Mouse (Mus musculus) lung, embryonic 15.5 days (tissue): Measurements from ENCODE around the gene Cd1d1. TPM values are rescaled to one million over a fixed set of nuclear protein-coding genes. Genes with fewer than 3 reads are reported as not detected.
"Not testable (repeated sequence)": the region's sequence is repeated elsewhere in the genome, so short reads cannot be mapped to it uniquely, and the experiment has no call there.

ENCODE experiments used
- ATAC-seq: fragments of 200-750 bp; cut with Nextera tagmentation; 2 replicates; pipeline ENCODE4 v1.8.0; 2017; ENCODE audit warnings: moderate number of reproducible peaks, borderline replicate concordance; ENCODE audit not compliant: low FRiP score, low TSS enrichment; ENCODE audit errors: extremely low read depth
- H3K27ac ChIP-seq: fragments of 300-500 bp; sonication (generic); 2 replicates; pipeline ENCODE4 v1.5.1; 2015; ENCODE audit warnings: moderate library complexity, mild to moderate bottlenecking, inconsistent platforms
- H3K27me3 ChIP-seq: fragments of 300-500 bp; sonication (generic); 2 replicates; pipeline ENCODE4 v1.6.1; 2015; ENCODE audit warnings: inconsistent platforms
- H3K36me3 ChIP-seq: fragments of 300-500 bp; sonication (generic); 2 replicates; pipeline ENCODE4 v1.6.1; 2015; ENCODE audit warnings: inconsistent platforms
- H3K4me1 ChIP-seq: fragments of 300-500 bp; sonication (generic); 2 replicates; pipeline ENCODE4 v1.6.1; 2015; ENCODE audit warnings: inconsistent platforms
- H3K4me2 ChIP-seq: fragments of 300-500 bp; sonication (generic); 2 replicates; pipeline ENCODE4 v1.6.1; 2015; ENCODE audit warnings: inconsistent platforms, mild to moderate bottlenecking, moderate library complexity
- H3K4me3 ChIP-seq: fragments of 300-500 bp; sonication (generic); 2 replicates; pipeline ENCODE4 v1.5.1; 2015; ENCODE audit warnings: mild to moderate bottlenecking, inconsistent platforms
- H3K9ac ChIP-seq: fragments of 300-500 bp; sonication (generic); 2 replicates; pipeline ENCODE4 v1.6.1; 2015; ENCODE audit warnings: inconsistent platforms
- H3K9me3 ChIP-seq: fragments of 300-500 bp; sonication (generic); 2 replicates; pipeline ENCODE4 v1.6.1; 2016; ENCODE audit warnings: inconsistent platforms
- WGBS: fragments of 180-500 bp; shearing (Covaris S2); methylation state at CpG from one replicate; pipeline ENCODE4 v1.1.7; 2015; 5-methylcytosine and 5-hydroxymethylcytosine counted together
- polyA plus RNA-seq: library from polyadenylated mRNA; unstranded; fragments of >200 nt; fragmentation: Nextera tagmentation; extraction: Ambion mirVana; gene quantifications from 2 replicates; pipeline ENCODE4 v1.2.1, GENCODE M21; 2015

Cd1d1 gene
- polyA plus RNA-seq, 1 experiment from 2014 or later: 40.8 TPM

DNA sequence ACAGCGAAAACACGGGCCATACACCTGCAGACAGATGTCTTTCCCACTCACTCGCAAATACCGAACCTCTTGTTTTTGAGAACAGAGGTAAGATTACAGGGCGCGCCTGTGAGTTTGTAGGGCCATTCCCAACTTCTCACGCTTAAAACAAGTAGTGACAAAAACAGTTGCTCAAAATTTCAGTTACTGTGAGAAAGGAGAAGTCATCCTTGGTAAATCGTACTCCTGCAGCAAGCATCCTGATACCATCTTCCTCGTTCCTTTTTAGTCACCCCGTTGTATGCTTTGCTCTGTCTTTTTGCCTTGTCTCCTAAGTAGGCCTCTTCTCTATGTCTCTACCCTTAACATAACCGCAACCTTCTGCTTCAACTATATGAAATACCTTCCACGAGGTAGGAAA lies 810 bp upstream of the Cd1d1 start:
- WGBS: 87% methylated on average over 12 of the region's 12 CpGs
- Histone ChIP-seq H3K9me3 (no peaks in the 10 kb centered on the region), H3K27me3 (no peaks in the 10 kb centered on the region), H3K27ac (no peak overlapping the region), H3K36me3 (no peaks in the 10 kb centered on the region), H3K4me2 (peak overlapping the region; percentile 72), H3K4me1 (0 out of 2 replicates have a peak, but pooled peaks cover 10% of the 10 kb centered on the region), H3K9ac (no peak overlapping the region), H3K4me3 (peak overlapping the region; percentile 69; the same call in 1 of the 2 replicates)
- ATAC-seq: no peak

DNA sequence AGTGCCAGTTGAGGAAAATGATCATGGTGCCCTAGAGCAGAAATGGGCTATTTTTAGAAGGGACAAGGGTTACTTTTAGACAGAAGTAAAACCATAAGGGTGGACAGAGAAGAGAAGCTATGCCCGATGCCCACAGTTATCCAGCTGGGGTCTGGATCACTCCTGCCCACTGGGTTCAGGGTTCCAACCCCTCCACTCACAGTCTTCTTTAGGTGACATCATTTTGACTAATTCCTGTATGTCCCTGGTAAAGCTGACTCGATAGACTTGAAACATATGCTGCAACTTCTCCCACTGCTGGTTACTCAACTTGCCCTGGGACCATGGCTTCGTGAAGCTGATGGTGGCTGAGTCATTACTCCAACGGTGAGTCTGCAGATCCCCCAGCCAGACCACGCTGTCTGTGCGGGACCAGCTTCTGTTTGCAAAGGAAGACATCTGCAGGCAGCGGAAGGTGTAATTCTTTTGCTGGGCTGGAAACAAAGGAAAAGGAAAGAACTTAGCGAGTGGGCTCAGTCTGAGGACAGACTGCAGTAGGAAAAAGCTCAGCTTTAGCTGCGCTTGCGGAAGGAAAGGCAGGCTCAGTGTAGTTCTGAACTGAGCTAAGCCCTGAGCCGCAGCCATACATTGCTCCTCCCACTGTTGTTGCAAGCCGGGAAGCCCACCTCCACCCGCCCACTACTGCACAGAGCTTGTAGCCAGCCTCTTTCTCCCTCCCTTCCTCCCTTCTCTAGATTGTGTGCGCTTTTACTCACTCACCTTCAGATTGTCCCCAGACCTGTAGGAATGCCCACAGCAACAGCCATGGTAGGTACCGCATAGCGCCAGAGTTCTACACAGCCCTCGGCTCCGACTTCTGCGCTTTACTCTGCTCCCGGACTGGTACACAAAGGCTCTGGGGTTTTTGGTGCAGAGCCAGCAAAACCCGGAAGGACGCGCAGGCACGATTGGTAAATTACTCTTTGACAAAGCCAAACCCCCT lies 517 bp downstream of the Cd1d1 start:
- H3K4me3 ChIP-seq: peak overlapping the region; percentile 69
- H3K36me3 ChIP-seq, H3K27me3 ChIP-seq, H3K9me3 ChIP-seq: not testable (repeated sequence)
- H3K4me2 ChIP-seq: peak overlapping the region; percentile 72
- 5% methylated on average over 24 of the region's 24 CpGs for WGBS
- H3K27ac ChIP-seq: peak overlapping the region; percentile 94
- peak overlapping the region; percentile 66 for H3K9ac ChIP-seq
- ATAC-seq: peak; percentile 97
- H3K4me1 ChIP-seq: 0 out of 2 replicates have a peak, but pooled peaks cover 10% of the 10 kb centered on the region

DNA sequence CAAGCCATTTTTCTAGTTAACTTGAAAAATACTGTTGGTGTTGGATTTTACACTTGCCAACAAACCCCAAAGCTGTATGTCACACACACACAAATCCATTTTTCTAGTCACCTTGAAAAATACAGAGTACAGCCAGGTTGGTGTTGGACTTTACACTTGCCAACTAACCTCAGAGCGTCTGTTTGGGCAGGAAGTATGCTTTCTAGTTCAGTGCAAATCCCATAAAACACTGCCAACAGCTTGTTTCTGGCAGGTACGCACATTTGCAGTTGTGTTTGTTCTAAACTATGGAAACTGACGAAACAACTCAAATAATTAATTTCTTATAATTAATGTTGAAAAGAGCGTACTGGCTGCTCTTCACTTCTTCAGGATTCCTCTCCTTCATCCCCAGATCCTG lies 3.1 kb downstream of the Cd1d1 start:
- Histone ChIP-seq H3K4me2 (no peak overlapping the region), H3K36me3 (no peaks in the 10 kb centered on the region), H3K27ac (no peak overlapping the region), H3K9me3 (no peaks in the 10 kb centered on the region), H3K4me1 (0 out of 2 replicates have a peak, but pooled peaks cover 10% of the 10 kb centered on the region), H3K9ac (no peak overlapping the region), H3K27me3 (no peaks in the 10 kb centered on the region), H3K4me3 (no peak overlapping the region)
- 86% methylated on average over 4 of the region's 4 CpGs for WGBS
- ATAC-seq: no peak

DNA sequence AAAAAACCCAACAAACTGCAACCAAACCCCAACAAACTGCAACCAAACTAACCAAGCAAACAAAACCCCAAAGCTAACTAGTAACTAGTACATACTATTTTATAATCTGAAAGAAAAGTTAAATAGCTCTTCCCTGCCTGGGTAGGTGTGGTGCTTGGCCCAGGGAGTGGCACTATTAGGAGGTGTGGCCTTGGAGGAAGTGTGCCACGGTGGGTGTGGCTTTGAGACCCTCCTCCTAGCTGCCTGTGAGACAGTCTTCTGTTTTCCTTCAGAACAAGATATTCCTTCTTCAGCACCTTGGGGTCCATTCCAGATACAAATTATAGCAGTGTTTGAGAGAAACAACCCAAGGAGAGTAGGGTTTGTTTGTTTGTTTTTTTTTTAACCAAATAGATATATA lies 3.9 kb downstream of the Cd1d1 start:
- 0 out of 2 replicates have a peak, but pooled peaks cover 7% of the 10 kb centered on the region for H3K4me1 ChIP-seq
- H3K27ac ChIP-seq: no peak overlapping the region
- no peak overlapping the region for H3K4me2 ChIP-seq
- H3K36me3 ChIP-seq: no peaks in the 10 kb centered on the region
- no peak overlapping the region for H3K9ac ChIP-seq
- H3K4me3 ChIP-seq: no peak overlapping the region
- no peaks in the 10 kb centered on the region for H3K9me3 ChIP-seq
- WGBS: 50% methylated on average over 1 of the region's 1 CpGs
- no peaks in the 10 kb centered on the region for H3K27me3 ChIP-seq
- ATAC-seq: no peak

DNA sequence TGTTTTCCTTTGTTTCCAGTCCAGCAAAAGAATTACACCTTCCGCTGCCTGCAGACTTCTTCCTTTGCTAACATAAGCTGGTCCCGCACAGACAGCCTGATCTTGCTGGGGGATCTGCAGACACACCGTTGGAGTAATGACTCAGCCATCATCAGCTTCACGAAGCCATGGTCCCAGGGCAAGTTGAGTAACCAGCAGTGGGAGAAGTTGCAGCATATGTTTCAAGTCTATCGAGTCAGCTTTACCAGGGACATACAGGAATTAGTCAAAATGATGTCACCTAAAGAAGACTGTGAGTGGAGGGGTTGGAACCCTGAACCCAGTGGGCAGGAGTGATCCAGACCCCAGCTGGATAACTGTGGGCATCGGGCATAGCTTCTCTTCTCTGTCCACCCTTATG lies 12.3 kb downstream of the Cd1d1 start:
- ATAC-seq, H3K4me1 ChIP-seq, H3K27me3 ChIP-seq, H3K27ac ChIP-seq, H3K36me3 ChIP-seq, H3K9me3 ChIP-seq: not testable (repeated sequence)
- Histone ChIP-seq H3K9ac (peak overlapping the region; percentile 23), H3K4me3 (peak overlapping the region; percentile 33), H3K4me2 (peak overlapping the region; percentile 55)
- 40% methylated on average over 6 of the region's 6 CpGs for WGBS

DNA sequence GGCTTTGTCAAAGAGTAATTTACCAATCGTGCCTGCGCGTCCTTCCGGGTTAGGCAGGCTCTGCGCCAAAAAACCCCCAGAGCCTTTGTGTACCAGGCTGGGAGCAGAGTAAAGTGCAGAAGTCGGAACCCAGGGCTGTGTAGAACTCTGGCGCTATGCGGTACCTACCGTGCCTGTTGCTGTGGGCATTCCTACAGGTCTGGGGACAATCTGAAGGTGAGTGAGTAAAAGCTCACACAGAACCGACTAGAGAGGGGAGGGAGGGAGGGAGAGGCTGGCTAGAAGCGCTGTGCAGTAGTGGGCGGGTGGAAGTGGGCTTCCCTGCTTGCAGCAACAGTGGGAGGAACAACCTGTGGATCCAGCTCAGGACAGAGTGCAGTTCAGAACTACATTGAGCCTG lies 12.8 kb downstream of the Cd1d1 start:
- Histone ChIP-seq H3K27ac (no peak overlapping the region), H3K4me1 (no peaks in the 10 kb centered on the region), H3K4me2 (peak overlapping the region; percentile 55), H3K4me3 (peak overlapping the region; percentile 33), H3K27me3 (no peaks in the 10 kb centered on the region), H3K36me3 (no peaks in the 10 kb centered on the region), H3K9me3 (no peaks in the 10 kb centered on the region), H3K9ac (peak overlapping the region; percentile 23)
- ATAC-seq: peak; percentile 39; the same call in 1 of the 2 replicates
- WGBS: 25% methylated on average over 12 of the region's 12 CpGs

DNA sequence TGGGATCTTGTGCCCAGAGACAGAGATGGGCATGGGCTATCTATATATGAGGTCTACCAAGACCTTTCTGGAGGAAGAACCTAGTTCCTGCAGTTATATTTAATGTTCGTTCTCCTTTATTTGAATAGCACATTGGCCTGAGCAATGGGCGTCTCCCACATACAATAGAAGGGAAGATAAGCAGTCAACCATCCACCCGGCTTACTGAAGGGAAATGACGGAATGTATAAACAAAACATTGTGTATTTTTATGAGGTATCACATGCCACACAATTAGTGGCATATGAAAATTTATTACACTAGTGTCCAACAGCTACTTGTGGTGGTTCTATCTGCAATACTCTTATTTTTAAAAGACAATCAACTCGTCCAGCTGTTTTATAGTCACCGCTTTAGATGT lies 15.9 kb downstream of the Cd1d1 start:
- 58% methylated on average over 6 of the region's 6 CpGs for WGBS
- Histone ChIP-seq H3K9ac (no peak overlapping the region), H3K36me3 (no peaks in the 10 kb centered on the region), H3K27me3 (no peaks in the 10 kb centered on the region), H3K4me1 (no peaks in the 10 kb centered on the region), H3K9me3 (no peaks in the 10 kb centered on the region), H3K27ac (no peak overlapping the region), H3K4me3 (no peak overlapping the region), H3K4me2 (no peak overlapping the region)
- ATAC-seq: no peak

DNA sequence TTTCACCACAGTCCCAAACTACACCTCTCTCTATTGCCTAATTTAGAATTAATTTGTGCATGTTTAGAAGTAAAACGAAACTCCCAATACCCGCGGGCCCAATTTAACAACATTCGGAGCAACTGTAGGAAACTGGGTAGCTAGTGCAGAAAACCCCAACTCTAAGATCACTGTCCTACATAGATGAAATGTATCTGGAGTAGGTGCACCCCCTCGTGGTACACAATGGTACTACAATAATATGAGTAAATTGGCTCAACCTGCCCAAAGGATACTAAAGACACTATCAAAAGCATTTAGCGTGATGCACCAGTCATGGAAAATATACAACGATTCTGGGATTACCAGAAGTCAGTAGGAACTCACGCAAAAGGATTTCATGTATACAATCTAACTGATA lies 22.7 kb downstream of the Cd1d1 start:
- H3K4me3 ChIP-seq: no peak overlapping the region
- H3K9me3 ChIP-seq: no peaks in the 10 kb centered on the region
- no peak overlapping the region for H3K4me2 ChIP-seq
- H3K27ac ChIP-seq: no peak overlapping the region
- no peak overlapping the region for H3K9ac ChIP-seq
- H3K27me3 ChIP-seq: no peaks in the 10 kb centered on the region
- H3K4me1 ChIP-seq: no peaks in the 10 kb centered on the region
- H3K36me3 ChIP-seq: no peaks in the 10 kb centered on the region
- ATAC-seq: no peak
- 13% methylated on average over 8 of the region's 8 CpGs for WGBS

DNA sequence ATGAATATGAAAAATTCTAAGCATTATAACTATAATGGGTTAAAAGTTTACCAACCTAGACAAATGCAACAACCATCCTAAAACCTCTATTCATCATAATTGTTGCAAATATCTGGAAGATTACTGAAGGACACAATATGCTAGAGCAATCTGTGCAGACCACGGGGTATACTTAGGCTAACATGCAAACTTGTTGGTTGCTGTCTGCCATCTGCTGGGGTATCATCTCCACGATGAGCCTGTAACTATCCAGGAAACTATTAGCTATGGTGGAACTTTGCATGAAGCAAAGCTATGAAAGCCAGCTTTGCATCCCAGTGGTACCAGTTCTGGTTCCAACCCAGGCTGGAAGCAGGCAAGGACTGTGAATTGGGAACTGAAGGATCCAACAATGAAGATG lies 24.1 kb downstream of the Cd1d1 start:
- no peak overlapping the region for H3K9ac ChIP-seq
- 63% methylated on average over 2 of the region's 2 CpGs for WGBS

DNA sequence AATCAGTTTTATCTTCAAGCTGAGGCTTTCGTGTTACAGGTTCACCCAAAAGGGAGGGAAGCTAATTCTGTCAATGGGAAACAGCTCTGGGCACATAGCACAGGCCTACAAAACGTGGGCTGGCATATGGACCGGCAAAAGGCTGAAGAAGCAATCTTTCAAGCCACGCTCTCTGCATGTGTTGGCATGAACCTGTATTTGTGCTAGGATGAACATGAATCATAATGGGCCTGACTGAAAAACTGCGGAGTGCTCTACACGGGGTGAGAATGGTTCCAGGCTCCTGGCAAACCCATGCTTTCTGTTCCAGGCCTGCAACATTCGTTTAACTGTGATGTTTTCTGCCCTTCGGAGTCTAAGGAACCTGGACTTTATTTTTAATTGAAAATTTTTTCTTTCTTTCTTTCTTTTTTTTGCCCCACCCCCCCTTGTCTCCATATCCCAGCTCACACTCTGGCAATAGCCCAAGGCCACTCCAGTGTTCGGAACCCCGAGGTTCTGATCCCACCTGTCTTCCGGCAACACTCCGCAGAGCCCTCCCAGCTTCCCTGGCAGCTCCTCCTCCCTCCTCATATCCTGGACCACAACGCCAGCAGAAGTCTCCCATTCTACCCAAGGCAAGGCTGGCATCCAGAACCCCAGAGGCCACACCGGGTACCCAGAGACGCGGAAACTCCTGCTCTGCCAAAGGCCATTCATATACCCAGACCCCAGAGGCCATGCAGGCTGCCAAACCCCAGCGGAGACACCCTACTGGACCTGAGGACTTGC lies 36.4 kb downstream of the Cd1d1 start:
- Histone ChIP-seq H3K4me3 (no peak overlapping the region), H3K27me3 (no peaks in the 10 kb centered on the region), H3K4me1 (no peaks in the 10 kb centered on the region), H3K9ac (no peak overlapping the region), H3K9me3 (no peaks in the 10 kb centered on the region), H3K4me2 (no peak overlapping the region), H3K27ac (no peak overlapping the region), H3K36me3 (no peaks in the 10 kb centered on the region)
- no peak for ATAC-seq
- 79% methylated on average over 17 of the region's 17 CpGs for WGBS

More for the DNA sequence above, 24.1 kb downstream of the Cd1d1 start:
- no peak for ATAC-seq
- H3K27ac ChIP-seq: no peak overlapping the region
- H3K27me3 ChIP-seq: no peaks in the 10 kb centered on the region
- no peaks in the 10 kb centered on the region for H3K4me1 ChIP-seq
- no peaks in the 10 kb centered on the region for H3K9me3 ChIP-seq
- no peaks in the 10 kb centered on the region for H3K36me3 ChIP-seq
- no peak overlapping the region for H3K4me2 ChIP-seq
- no peak overlapping the region for H3K4me3 ChIP-seq

DNA sequence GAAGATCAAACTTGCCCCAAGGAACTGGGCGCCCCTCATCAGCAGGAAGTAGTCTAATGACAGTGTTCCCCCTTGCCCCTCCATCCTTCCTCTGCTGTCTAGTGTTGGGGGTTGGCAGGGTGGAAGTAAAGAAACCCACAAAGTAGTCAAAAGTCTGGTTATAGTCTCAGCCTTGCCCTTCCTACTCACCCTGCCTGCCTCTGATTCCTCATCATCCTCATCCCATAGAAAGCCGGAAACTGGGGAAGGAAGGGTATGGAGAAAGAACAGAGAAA lies 37.9 kb downstream of the Cd1d1 start:
- H3K9me3 ChIP-seq: no peaks in the 10 kb centered on the region
- no peak overlapping the region for H3K27ac ChIP-seq
- no peak for ATAC-seq
- no peak overlapping the region for H3K9ac ChIP-seq
- no peaks in the 10 kb centered on the region for H3K4me1 ChIP-seq
- 90% methylated on average over 2 of the region's 2 CpGs for WGBS
- no peaks in the 10 kb centered on the region for H3K27me3 ChIP-seq
- H3K4me2 ChIP-seq: no peak overlapping the region
- no peaks in the 10 kb centered on the region for H3K36me3 ChIP-seq
- H3K4me3 ChIP-seq: no peak overlapping the region
